Mouse (Mus musculus) naive thymus-derived CD4-positive, alpha-beta T cell, adult 2 months (primary cell): ENCODE data around the gene Abtb2.

Experiments used
- DNase-seq: peaks from one replicate; pipeline ENCODE4 v3.0.0-alpha.2; 2011; ENCODE audit warnings: low read depth

Abtb2 gene

DNA sequence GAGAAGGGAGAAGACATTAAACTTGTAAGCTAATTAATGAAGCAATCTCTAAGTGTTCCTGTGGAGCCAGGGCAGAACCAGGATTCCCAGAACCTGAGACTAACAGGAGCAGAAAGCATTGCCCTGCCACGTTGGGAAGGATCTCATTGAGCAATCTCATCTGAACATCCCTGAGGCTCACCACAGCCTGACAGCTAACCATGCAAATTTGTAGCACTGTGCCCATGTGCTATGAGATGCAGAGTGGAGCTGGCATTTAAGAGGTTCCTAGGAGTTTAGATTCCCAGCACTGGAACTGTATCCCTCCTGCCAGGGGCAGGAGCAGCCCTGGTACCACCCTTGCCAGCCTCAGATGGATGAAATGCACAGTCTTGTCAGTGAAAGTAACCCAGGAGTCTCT lies 95.6 kb downstream of the Abtb2 start:
- no peak for DNase-seq

DNA sequence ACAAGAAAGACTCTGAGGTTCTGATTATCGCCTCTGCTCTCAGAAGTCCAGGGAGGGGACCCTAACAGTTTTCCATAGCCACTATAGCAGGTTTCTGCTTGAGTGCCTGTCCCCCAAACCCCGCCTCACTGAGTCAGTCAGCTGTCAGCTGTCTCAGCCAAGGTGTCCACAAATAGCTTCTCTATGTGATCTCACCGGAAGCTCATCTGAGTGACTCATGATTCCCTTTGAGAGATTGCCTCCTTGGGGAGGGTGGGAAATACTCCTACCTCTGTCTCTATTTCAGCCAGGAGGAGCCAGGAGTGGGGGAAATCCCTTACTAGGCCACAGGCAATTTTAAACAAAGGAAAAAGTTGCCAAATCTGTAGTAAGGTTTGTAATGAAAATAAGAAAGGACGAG lies 96.0 kb downstream of the Abtb2 start:
- DNase-seq: peak; percentile 72

GRCm38 (mm10) chr2:103664341-103664740 lies 98.2 kb downstream of the Abtb2 start:
- DNase-seq: no peak

GRCm38 (mm10) chr2:103667962-103668815 lies 102.1 kb downstream of the Abtb2 start:
- peak; percentile 90 for DNase-seq

- DNase-seq: no peak
Observed at GRCm38 (mm10) chr2:103668939-103669338, 102.8 kb downstream of the Abtb2 start.

DNA sequence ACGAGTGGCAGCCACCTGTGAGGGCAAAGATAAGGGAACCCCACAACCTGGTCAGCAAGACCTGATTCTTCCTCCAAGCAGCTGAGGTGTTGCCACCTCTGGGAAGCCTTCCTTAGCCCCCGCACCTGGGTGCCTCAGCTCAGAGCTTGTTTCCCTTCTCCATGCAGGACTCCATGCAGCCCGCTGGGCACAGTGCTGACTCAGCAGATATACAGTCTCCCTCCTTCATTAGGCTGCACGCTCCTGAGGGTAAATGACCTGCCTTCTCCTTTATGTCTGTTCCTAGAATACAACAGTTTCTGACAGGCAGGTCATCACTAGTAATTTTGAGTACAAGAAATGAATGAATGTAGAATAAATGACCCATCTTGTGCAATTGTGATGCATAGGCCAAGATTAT lies 103.5 kb downstream of the Abtb2 start:
- DNase-seq: no peak

- DNase-seq: no peak
Observed at GRCm38 (mm10) chr2:103670276-103670680, 104.2 kb downstream of the Abtb2 start.

DNA sequence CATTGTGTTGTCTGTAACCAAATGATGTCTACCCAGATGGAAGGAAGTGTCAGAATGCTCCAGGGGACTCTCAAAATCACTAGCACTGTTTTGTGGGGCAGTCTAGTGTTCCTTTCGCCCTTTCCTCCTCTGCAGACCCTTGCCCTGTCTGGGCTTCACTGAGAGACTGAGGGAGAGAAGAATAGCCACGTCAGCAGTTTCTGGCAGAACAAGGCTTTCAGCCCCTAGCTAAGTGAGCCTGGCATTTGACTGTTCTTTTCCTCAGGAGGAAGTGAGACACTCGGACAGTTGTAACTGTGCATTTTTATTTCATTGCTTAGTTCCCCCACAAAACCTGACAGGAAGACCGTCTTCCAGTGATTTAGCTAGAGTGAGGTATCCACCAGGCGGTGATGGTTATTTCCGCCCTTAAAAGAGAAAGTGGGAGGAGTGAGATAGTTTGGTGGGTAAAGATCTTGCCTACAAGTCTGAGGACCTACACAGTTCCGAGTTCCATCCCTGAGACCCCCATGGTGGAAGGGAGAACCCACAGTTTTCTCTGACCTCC lies 106.5 kb downstream of the Abtb2 start:
- peak; percentile 62 for DNase-seq

- DNase-seq: no peak
Observed at GRCm38 (mm10) chr2:103673609-103674008, 107.5 kb downstream of the Abtb2 start.

GRCm38 (mm10) chr2:103675391-103675790 lies 109.3 kb downstream of the Abtb2 start:
- DNase-seq: no peak

GRCm38 (mm10) chr2:103676808-103677207 lies 110.7 kb downstream of the Abtb2 start:
- no peak for DNase-seq

DNA sequence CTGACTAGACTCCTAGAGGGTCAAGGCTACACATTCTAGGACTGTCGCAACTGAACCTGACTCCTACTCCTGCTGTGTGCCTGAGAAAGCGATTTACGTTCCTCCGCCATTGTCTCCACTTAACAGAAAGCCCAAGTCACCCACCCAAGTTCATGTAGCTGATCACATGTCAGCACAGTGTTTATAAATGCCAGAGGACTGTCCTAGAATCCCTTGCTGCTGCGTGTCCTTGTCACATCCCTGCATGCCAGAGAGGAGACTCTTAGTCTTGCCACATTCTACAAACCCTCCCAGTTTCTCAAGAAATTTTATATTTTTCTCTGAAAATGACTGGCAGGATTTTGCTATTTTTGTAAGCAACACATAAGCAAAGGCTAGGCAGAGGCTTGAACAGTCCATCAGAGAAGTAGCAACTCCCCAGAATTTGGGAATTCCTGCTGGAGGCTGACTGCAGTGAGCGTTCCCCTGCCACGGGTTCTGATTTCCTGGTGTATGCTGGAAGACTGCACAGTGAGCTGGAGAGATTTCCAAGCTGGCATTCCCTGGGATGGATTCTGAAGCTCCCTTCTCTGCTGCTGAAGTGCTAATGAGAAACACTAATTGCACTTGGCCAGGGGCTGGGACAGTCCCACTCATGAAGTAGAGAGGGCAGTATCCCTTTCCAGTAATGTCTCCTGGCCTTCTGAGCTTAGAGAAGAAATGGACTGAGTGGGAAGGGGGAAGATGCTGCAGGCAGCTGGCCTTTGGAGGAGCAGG lies 111.7 kb downstream of the Abtb2 start:
- DNase-seq: no peak

- DNase-seq: no peak
Observed at GRCm38 (mm10) chr2:103678433-103678832, 112.3 kb downstream of the Abtb2 start.

- no peak for DNase-seq
Observed at GRCm38 (mm10) chr2:103680364-103681110, 114.4 kb downstream of the Abtb2 start.

DNA sequence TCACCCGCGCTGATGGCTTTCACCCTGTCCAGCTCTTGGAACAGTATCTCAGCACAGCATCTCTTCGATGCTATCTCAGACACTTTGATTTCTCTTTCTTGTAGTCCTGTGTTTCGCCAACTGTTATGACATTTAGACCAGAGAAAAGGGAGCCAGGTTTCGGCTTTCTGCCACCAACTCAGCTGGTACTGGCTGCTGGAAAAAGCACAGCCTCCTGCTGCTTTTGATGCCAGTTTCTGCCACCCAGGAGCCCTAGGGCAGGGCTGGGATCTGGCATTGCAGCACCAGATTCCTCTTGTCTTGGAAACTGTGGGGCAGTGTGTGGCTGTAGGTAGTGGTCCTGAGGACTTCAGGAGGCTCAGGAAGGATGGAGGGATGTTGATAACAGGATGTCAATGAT lies 115.0 kb downstream of the Abtb2 start:
- DNase-seq: no peak

DNA sequence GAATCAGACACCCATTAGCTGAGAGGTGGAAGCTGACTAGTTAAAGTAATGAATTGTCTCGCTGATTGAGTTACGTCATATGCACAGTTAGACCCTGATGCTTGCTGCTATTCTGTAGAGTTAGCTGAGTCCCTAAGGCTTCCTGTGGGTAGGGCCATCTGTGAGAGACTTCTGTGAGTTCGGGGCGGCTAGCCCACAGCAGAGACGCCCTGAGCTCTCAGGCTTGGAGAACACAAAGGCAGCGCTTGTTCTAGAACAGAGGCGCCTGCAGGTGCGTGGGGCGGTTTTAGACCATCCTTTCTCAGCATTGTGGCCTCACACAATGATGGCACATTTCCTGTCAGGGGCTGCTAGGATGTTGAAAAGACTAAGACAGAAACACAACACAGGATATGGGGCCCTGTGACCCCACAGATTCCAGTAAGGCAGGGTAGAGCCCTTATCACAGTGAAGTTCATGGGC lies 116.2 kb downstream of the Abtb2 start:
- DNase-seq: peak; percentile 91

GRCm38 (mm10) chr2:103682927-103683442 lies 116.9 kb downstream of the Abtb2 start:
- peak; percentile 82 for DNase-seq

GRCm38 (mm10) chr2:103684431-103684830 lies 118.3 kb downstream of the Abtb2 start:
- DNase-seq: peak; percentile 40

- peak; percentile 50 for DNase-seq
Observed at GRCm38 (mm10) chr2:103684926-103685577, 118.9 kb downstream of the Abtb2 start.

DNA sequence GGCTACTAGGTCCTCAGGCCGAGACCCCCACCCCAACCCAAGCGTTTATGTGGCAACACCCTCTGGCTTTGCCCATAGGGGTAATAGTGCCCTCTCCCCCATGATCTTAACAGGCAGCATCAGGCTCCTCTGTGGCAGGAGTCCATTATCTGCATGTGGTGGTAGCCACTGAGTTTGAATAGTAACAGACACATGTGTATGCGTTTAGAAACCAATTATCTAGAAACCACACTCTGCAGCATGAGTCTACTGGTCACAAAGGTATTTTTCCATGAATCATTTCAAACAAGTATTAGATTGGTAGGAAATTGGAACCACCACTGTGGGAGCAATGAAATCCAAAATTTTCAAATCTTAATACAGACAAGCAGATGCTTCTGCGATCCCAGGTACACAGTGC lies 119.5 kb downstream of the Abtb2 start:
- no peak for DNase-seq

DNA sequence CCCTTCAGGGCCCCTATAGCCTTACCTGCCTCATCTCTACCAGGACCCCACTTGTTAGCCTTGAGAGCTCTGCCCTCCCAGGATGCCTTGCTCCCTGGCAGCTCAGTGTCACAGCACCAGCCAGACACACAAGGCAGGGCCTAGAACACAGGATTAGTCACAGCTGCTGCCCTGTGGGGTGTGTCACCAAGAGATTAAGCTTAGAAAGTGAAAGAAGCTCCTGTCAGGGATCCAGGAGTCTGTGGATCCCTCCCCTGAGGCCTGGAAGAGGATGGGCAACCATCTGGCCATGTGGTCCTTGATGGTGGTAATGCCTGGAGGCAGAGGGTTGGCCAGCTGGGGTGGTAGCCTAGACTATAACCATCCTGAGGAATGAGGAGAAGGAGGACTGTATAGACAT lies 121.0 kb downstream of the Abtb2 start:
- DNase-seq: no peak
